Mouse (Mus musculus): ENCODE measurements around the gene Tbx5. TPM values are rescaled to one million over a fixed set of nuclear protein-coding genes. Genes with fewer than 3 reads are reported as not detected.
"Not testable (repeated sequence)": the region's sequence is repeated elsewhere in the genome, so short reads cannot be mapped to it uniquely, and the experiment has no call there.

The Tbx5 gene
- polyA plus RNA-seq, 1 experiment from 2014 or later = 0.08 TPM

GRCm38 (mm10) chr5:119862431-119862830 is 30.0 kb downstream of the Tbx5 start:
- peaks cover 14% of the 10 kb centered on the region for H3K4me1 ChIP-seq
- peaks cover 7% of the 10 kb centered on the region; the same call in 1 of the 2 replicates for H3K27me3 ChIP-seq
- no peak overlapping the region for H3K27ac ChIP-seq
- H3K9me3 ChIP-seq (replicated peaks) = no peaks in the 10 kb centered on the region
- no peak for ATAC-seq
- no peak overlapping the region for H3K4me2 ChIP-seq
- no peak overlapping the region for H3K4me3 ChIP-seq
- no peak overlapping the region for H3K9ac ChIP-seq
- 86% methylated on average over 5 of the region's 5 CpGs for WGBS
- no peaks in the 10 kb centered on the region for H3K36me3 ChIP-seq (ENCODE audit: poor library complexity, severe bottlenecking)

GRCm38 (mm10) chr5:119866277-119867235 is 34.1 kb downstream of the Tbx5 start:
- WGBS = 7% methylated on average over 31 of the region's 31 CpGs
- ATAC-seq = peak; percentile 83
- peak overlapping the region; percentile 45 for H3K27ac ChIP-seq
- H3K36me3 ChIP-seq (ENCODE audit: poor library complexity, severe bottlenecking) = no peaks in the 10 kb centered on the region
- peaks cover 14% of the 10 kb centered on the region for H3K4me1 ChIP-seq
- H3K27me3 ChIP-seq = peaks cover 7% of the 10 kb centered on the region; the same call in 1 of the 2 replicates
- H3K4me3 ChIP-seq = peak overlapping the region; percentile 30
- peak overlapping the region; percentile 54 for H3K9ac ChIP-seq
- peak overlapping the region; percentile 61 for H3K4me2 ChIP-seq
- no peaks in the 10 kb centered on the region for H3K9me3 ChIP-seq (replicated peaks)

GRCm38 (mm10) chr5:119867986-119868385 is 35.5 kb downstream of the Tbx5 start:
- WGBS = 91% methylated on average over 6 of the region's 6 CpGs
- no peak for ATAC-seq

GRCm38 (mm10) chr5:119875421-119875820 is 43.0 kb downstream of the Tbx5 start:
- Histone ChIP-seq H3K9me3 (replicated peaks) (no peaks in the 10 kb centered on the region), H3K4me3 (no peak overlapping the region), H3K36me3 (ENCODE audit: poor library complexity, severe bottlenecking) (no peaks in the 10 kb centered on the region), H3K9ac (no peak overlapping the region), H3K4me1 (no peaks in the 10 kb centered on the region), H3K4me2 (no peak overlapping the region), H3K27ac (no peak overlapping the region), H3K27me3 (no peaks in the 10 kb centered on the region; the same call in 1 of the 2 replicates)
- ATAC-seq = no peak
- WGBS = 50% methylated on average over 2 of the region's 2 CpGs

More at GRCm38 (mm10) chr5:119867986-119868385, 35.5 kb downstream of the Tbx5 start:
- Histone ChIP-seq H3K4me3 (no peak overlapping the region), H3K4me2 (no peak overlapping the region), H3K4me1 (peaks cover 14% of the 10 kb centered on the region), H3K9me3 (replicated peaks) (no peaks in the 10 kb centered on the region), H3K27ac (no peak overlapping the region), H3K36me3 (ENCODE audit: poor library complexity, severe bottlenecking) (no peaks in the 10 kb centered on the region), H3K27me3 (peaks cover 4% of the 10 kb centered on the region; the same call in 1 of the 2 replicates), H3K9ac (no peak overlapping the region)

GRCm38 (mm10) chr5:119877185-119877584 is 44.7 kb downstream of the Tbx5 start:
- Histone ChIP-seq H3K9me3 (replicated peaks) (no peaks in the 10 kb centered on the region), H3K4me3 (no peak overlapping the region), H3K4me1 (no peaks in the 10 kb centered on the region), H3K27ac (no peak overlapping the region), H3K27me3 (no peaks in the 10 kb centered on the region; the same call in 1 of the 2 replicates), H3K4me2 (no peak overlapping the region), H3K9ac (no peak overlapping the region), H3K36me3 (ENCODE audit: poor library complexity, severe bottlenecking) (no peaks in the 10 kb centered on the region)
- 76% methylated on average over 6 of the region's 6 CpGs for WGBS
- ATAC-seq = no peak

GRCm38 (mm10) chr5:119885595-119885994 is 53.1 kb downstream of the Tbx5 start:
- H3K27me3 ChIP-seq = no peaks in the 10 kb centered on the region
- no peak for ATAC-seq
- 80% methylated on average over 7 of the region's 8 CpGs for WGBS

GRCm38 (mm10) chr5:119887381-119887780 is 54.9 kb downstream of the Tbx5 start:
- Histone ChIP-seq H3K36me3 (ENCODE audit: poor library complexity, severe bottlenecking) (no peaks in the 10 kb centered on the region), H3K9ac (no peak overlapping the region), H3K4me1 (peaks cover 9% of the 10 kb centered on the region; the same call in 1 of the 2 replicates), H3K9me3 (replicated peaks) (no peaks in the 10 kb centered on the region), H3K4me3 (no peak overlapping the region), H3K27ac (no peak overlapping the region), H3K27me3 (no peaks in the 10 kb centered on the region), H3K4me2 (no peak overlapping the region)
- 83% methylated on average over 8 of the region's 8 CpGs for WGBS
- ATAC-seq = no peak

More at GRCm38 (mm10) chr5:119885595-119885994, 53.1 kb downstream of the Tbx5 start:
- Histone ChIP-seq H3K36me3 (ENCODE audit: poor library complexity, severe bottlenecking) (no peaks in the 10 kb centered on the region), H3K4me3 (no peak overlapping the region), H3K9ac (no peak overlapping the region), H3K4me1 (no peaks in the 10 kb centered on the region), H3K4me2 (no peak overlapping the region), H3K27ac (no peak overlapping the region), H3K9me3 (replicated peaks) (no peaks in the 10 kb centered on the region)

GRCm38 (mm10) chr5:119891960-119892359 is 59.5 kb downstream of the Tbx5 start:
- 52% methylated on average over 5 of the region's 5 CpGs for WGBS
- H3K9me3 ChIP-seq (replicated peaks) = no peaks in the 10 kb centered on the region
- H3K4me3 ChIP-seq = no peak overlapping the region
- no peaks in the 10 kb centered on the region for H3K27me3 ChIP-seq
- peaks cover 9% of the 10 kb centered on the region; the same call in 1 of the 2 replicates for H3K4me1 ChIP-seq
- H3K36me3 ChIP-seq (ENCODE audit: poor library complexity, severe bottlenecking) = no peaks in the 10 kb centered on the region
- H3K9ac ChIP-seq = no peak overlapping the region
- no peak overlapping the region for H3K4me2 ChIP-seq
- no peak overlapping the region for H3K27ac ChIP-seq
- no peak for ATAC-seq

- Histone ChIP-seq H3K9me3 (replicated peaks) (no peaks in the 10 kb centered on the region), H3K36me3 (ENCODE audit: poor library complexity, severe bottlenecking) (no peaks in the 10 kb centered on the region), H3K4me2 (no peak overlapping the region), H3K27me3 (no peaks in the 10 kb centered on the region), H3K4me1 (peaks cover 9% of the 10 kb centered on the region; the same call in 1 of the 2 replicates), H3K4me3 (no peak overlapping the region), H3K27ac (no peak overlapping the region), H3K9ac (no peak overlapping the region)
- no peak for ATAC-seq
- 71% methylated on average over 3 of the region's 3 CpGs for WGBS
Measured at GRCm38 (mm10) chr5:119893060-119893459, 60.6 kb downstream of the Tbx5 start.

- H3K27ac ChIP-seq = no peak overlapping the region
- H3K4me3 ChIP-seq = no peak overlapping the region
- ATAC-seq = no peak
- 89% methylated on average over 3 of the region's 3 CpGs for WGBS
- no peak overlapping the region for H3K9ac ChIP-seq
- no peaks in the 10 kb centered on the region for H3K27me3 ChIP-seq
- peaks cover 7% of the 10 kb centered on the region; the same call in 1 of the 2 replicates for H3K4me1 ChIP-seq
- H3K9me3 ChIP-seq (replicated peaks) = no peaks in the 10 kb centered on the region
- no peak overlapping the region for H3K4me2 ChIP-seq
- no peaks in the 10 kb centered on the region for H3K36me3 ChIP-seq (ENCODE audit: poor library complexity, severe bottlenecking)
Measured at GRCm38 (mm10) chr5:119896605-119897004, 64.1 kb downstream of the Tbx5 start.

- Histone ChIP-seq H3K9me3 (replicated peaks) (no peaks in the 10 kb centered on the region), H3K9ac (no peak overlapping the region), H3K36me3 (ENCODE audit: poor library complexity, severe bottlenecking) (no peaks in the 10 kb centered on the region), H3K4me3 (no peak overlapping the region), H3K27ac (peak overlapping the region; percentile 44; the same call in 1 of the 2 replicates), H3K27me3 (no peaks in the 10 kb centered on the region), H3K4me1 (no peaks in the 10 kb centered on the region), H3K4me2 (no peak overlapping the region)
- ATAC-seq = peak; percentile 77
- WGBS = 59% methylated on average over 12 of the region's 12 CpGs
Measured at GRCm38 (mm10) chr5:119916551-119917171, 84.2 kb downstream of the Tbx5 start.

GRCm38 (mm10) chr5:119918381-119918780 is 85.9 kb downstream of the Tbx5 start:
- not testable (repeated sequence) for H3K36me3 ChIP-seq (ENCODE audit: poor library complexity, severe bottlenecking); H3K4me2 ChIP-seq; ATAC-seq; H3K27ac ChIP-seq; H3K4me1 ChIP-seq; H3K9me3 ChIP-seq (replicated peaks); H3K4me3 ChIP-seq; H3K9ac ChIP-seq; H3K27me3 ChIP-seq
- 94% methylated on average over 1 of the region's 1 CpGs for WGBS

Measured in forebrain, embryonic 13.5 days (tissue).